Mouse (Mus musculus): Measurements from ENCODE around the gene B3galnt2. TPM values are rescaled to one million over a fixed set of nuclear protein-coding genes. Genes with fewer than 3 reads are reported as not detected.

B3galnt2 gene
- 12.2 and 13.1 TPM in 2 replicates for polyA plus RNA-seq (2015; fragmentation: Nextera tagmentation; extraction: Ambion mirVana)

DNA sequence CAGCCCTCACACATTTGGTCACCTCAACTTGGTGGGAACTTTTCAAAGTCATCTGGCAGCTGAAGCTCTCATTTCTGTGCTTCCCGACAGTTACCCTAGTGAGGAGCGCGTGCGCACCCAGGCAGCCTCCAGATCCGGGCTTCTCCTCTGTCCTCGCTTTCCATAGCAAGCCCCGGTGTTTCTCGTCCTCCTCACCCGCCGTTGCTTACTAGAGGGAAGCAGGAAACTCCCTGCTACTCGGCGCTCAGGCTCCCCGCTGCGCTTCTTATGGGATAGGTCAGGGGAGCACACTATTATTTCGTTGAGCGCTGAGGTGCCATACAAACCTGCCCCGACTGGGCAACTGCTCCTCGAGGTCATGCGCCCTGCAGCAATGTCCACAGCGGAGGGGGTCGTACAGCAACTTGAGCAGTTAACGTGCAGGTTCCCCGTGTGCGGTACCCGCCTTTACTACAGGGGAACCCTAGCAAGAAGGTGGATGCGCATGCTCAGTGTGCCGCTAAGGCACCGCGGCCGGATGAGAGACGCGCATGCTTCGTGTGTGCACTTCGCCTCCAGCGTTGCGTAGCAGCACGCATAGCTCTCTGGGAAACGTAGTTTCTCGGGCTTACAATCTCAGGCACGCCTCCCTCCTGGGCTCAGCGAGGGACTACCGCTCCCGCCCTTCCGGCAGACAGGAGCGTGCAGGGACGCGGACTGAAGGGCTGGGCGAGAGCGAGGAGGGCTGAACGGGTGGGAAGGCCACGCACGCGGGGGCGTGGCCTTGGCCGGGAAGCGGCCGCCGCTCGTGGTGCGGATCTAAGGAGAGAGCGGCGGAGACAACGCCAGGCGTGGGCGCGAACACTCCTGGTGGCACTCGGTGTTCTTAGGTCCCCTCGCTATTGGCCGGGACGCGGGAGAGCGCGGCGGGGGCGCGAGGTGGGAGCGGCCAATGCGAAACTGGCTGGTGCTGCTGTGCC, at the start of gene B3galnt2:
TSS of gene B3galnt2 (plus strand) at position 596 of the 959 bp plus-strand sequence.

DNA sequence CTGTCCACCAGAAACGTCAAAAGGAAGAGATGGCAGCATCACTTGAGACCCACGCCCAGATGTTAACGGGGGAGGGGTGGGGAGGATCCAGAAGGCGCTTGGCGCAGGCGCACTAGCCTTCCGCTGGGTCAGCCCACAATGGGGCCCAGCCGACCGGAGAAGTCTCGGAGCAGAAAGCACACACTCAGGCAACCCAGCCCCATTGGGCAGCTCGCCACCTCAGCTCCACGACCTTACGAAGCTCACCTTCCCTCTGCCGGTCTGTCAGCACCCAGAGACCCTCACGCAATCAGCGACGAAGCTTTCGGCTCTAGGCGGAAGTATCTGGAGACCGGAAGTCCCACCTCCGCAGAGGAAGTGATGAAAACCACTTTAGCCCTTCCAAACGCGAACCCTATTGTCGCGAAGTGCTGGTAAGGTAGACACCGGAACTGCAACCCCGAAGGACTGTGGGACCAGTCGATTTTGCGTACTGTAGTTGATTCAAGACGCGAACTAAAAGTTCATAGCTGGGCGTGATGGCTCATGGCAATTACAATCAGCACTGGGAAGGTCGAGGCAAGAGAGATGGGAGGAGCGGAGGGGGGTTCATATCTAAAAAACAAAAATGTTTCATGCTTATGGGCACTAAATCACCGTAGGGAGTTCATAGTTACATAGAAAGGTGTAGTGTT, 85.2 kb downstream of the B3galnt2 start, which contains the start of gene Tbce:
TSS of gene Tbce (minus strand) at position 347 of the 674 bp plus-strand sequence.

Other genes starting within 250 kb of the B3galnt2 start
- gene Gng4, start 170.4 kb upstream of the B3galnt2 start, polyA plus RNA-seq (2015; fragmentation: Nextera tagmentation; extraction: Ambion mirVana) = 0.12 and 0.69 TPM in 2 replicates
- gene Tbce, start 85.2 kb downstream of the B3galnt2 start, polyA plus RNA-seq (2015; fragmentation: Nextera tagmentation; extraction: Ambion mirVana) = 22.5 and 25.7 TPM in 2 replicates
- 27.5 and 28.0 TPM in 2 replicates for gene Arid4b, start 108.8 kb downstream of the B3galnt2 start, polyA plus RNA-seq (2015; fragmentation: Nextera tagmentation; extraction: Ambion mirVana)
- gene Ggps1, start 109.0 kb downstream of the B3galnt2 start, polyA plus RNA-seq (2015; fragmentation: Nextera tagmentation; extraction: Ambion mirVana) = 24.9 and 28.6 TPM in 2 replicates